Mouse (Mus musculus): ENCODE measurements around the gene Lingo1.

DNA sequence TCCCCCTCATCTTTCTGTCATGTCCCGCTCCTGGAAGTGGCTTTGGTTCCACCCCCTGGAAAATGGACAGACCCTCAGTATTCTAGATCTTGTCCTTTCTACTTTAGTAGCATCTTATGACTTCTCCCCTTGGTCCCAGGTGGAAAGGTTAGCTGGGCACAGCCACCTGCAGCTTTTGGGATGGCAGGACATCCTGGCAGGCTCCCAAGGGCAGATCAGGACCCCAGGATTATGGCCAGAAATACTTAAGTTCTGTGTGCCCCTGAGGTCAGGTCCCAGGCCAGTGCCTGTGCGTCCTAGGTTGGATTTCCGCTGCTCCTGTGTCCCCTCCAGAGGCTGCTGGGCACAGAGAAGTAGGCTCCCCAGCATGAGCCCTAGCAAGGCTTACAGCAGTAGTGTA is 180.2 kb downstream of the Lingo1 start:
- no peak for TF ChIP-seq POLR2A (IDR thresholded peaks at IDR 0.05; ENCODE audit: extremely low read depth, insufficient read depth, low read length)
- TF ChIP-seq CTCF (IDR thresholded peaks at IDR 0.05; ENCODE audit: low read depth, low read length): no peak

Data from liver, adult 2 months (tissue).